Mouse (Mus musculus) T-helper 1 cell (primary cell): ENCODE data around the gene Rasgrf2.

Source experiments
- in situ Hi-C: fragments of 300-600 bp; cut with MboI, MseI; formaldehyde crosslinking; loops from one replicate; pipeline ENCODE4 v1.15.1; 2025; ENCODE audit warnings: high pct_unique_total_duplicates

Rasgrf2 gene

GRCm38 (mm10) chr13:91955646-91956045, 175.8 kb downstream of the Rasgrf2 start:
- in situ Hi-C loops = no loop called here

GRCm38 (mm10) chr13:91955175-91955574, 176.3 kb downstream of the Rasgrf2 start:
- in situ Hi-C loops = no loop called here

- in situ Hi-C loops = no loop called here
These were observed 191.3 kb downstream of the Rasgrf2 start for GRCm38 (mm10) chr13:91940113-91940512.

GRCm38 (mm10) chr13:91938826-91939225, 192.6 kb downstream of the Rasgrf2 start:
- in situ Hi-C loops = no loop called here

- in situ Hi-C loops = no loop called here
These were observed 194.2 kb downstream of the Rasgrf2 start for GRCm38 (mm10) chr13:91937232-91937631.

GRCm38 (mm10) chr13:91932122-91932521, 199.3 kb downstream of the Rasgrf2 start:
- in situ Hi-C loops = no loop called here

- in situ Hi-C loops = no loop called here
These were observed 201.3 kb downstream of the Rasgrf2 start for GRCm38 (mm10) chr13:91929943-91930726.

- in situ Hi-C loops = no loop called here
These were observed 202.7 kb downstream of the Rasgrf2 start for GRCm38 (mm10) chr13:91928605-91929389.

GRCm38 (mm10) chr13:91921010-91921409, 210.4 kb downstream of the Rasgrf2 start:
- in situ Hi-C loops = loop anchor here (25.0 kb wide), 2 partner anchors 416 to 816 kb away; no protein-coding TSS in a partner anchor

- in situ Hi-C loops = loop anchor here (25.0 kb wide), 2 partner anchors 419 to 819 kb away; no protein-coding TSS in a partner anchor
These were observed 212.7 kb downstream of the Rasgrf2 start for GRCm38 (mm10) chr13:91918764-91919163.

- in situ Hi-C loops = loop anchor here (25.0 kb wide), 2 partner anchors 419 to 819 kb away; no protein-coding TSS in a partner anchor
These were observed 213.6 kb downstream of the Rasgrf2 start for GRCm38 (mm10) chr13:91917835-91918234.

- in situ Hi-C loops = loop anchor here (25.0 kb wide), 2 partner anchors 421 to 821 kb away; no protein-coding TSS in a partner anchor
These were observed 215.1 kb downstream of the Rasgrf2 start for GRCm38 (mm10) chr13:91916308-91916707.

GRCm38 (mm10) chr13:91915582-91916239, 215.7 kb downstream of the Rasgrf2 start:
- in situ Hi-C loops = loop anchor here (25.0 kb wide), 2 partner anchors 422 to 822 kb away; no protein-coding TSS in a partner anchor

- in situ Hi-C loops = loop anchor here (25.0 kb wide), 2 partner anchors 422 to 822 kb away; no protein-coding TSS in a partner anchor
These were observed 216.3 kb downstream of the Rasgrf2 start for GRCm38 (mm10) chr13:91915192-91915581.

GRCm38 (mm10) chr13:91911652-91912051, 219.8 kb downstream of the Rasgrf2 start:
- in situ Hi-C loops = loop anchor here (25.0 kb wide), 2 partner anchors 426 to 826 kb away; no protein-coding TSS in a partner anchor

- in situ Hi-C loops = loop anchor here (25.0 kb wide), 2 partner anchors 426 to 826 kb away; no protein-coding TSS in a partner anchor
These were observed 220.2 kb downstream of the Rasgrf2 start for GRCm38 (mm10) chr13:91911211-91911610.

GRCm38 (mm10) chr13:91908202-91908980, 223.1 kb downstream of the Rasgrf2 start:
- in situ Hi-C loops = loop anchor here (25.0 kb wide), 2 partner anchors 429 to 829 kb away; no protein-coding TSS in a partner anchor

- in situ Hi-C loops = loop anchor here (25.0 kb wide), 2 partner anchors 431 to 831 kb away; no protein-coding TSS in a partner anchor
These were observed 225.1 kb downstream of the Rasgrf2 start for GRCm38 (mm10) chr13:91906338-91906737.

- in situ Hi-C loops = loop anchor here (25.0 kb wide), 1 partner anchor 1909 kb away; no protein-coding TSS in a partner anchor
These were observed 235.0 kb downstream of the Rasgrf2 start for GRCm38 (mm10) chr13:91896476-91896875.

- in situ Hi-C loops = loop anchor here (25.0 kb wide), 1 partner anchor 1906 kb away; no protein-coding TSS in a partner anchor
These were observed 238.3 kb downstream of the Rasgrf2 start for GRCm38 (mm10) chr13:91893132-91893531.
